Mouse (Mus musculus) hindbrain, embryonic 13.5 days (tissue): ENCODE data around the gene Rps5. TPM values are rescaled to one million over a fixed set of nuclear protein-coding genes. Genes with fewer than 3 reads are reported as not detected.
"Not testable (repeated sequence)": the region's sequence is repeated elsewhere in the genome, so short reads cannot be mapped to it uniquely, and the experiment has no call there.

Experiments
- ATAC-seq: fragments of 200-750 bp; cut with Nextera tagmentation; 2 replicates; pipeline ENCODE4 v1.8.0; 2017; ENCODE audit warnings: moderate TSS enrichment; ENCODE audit not compliant: low FRiP score
- H3K27ac ChIP-seq: fragments of 300-500 bp; sonication (generic); 2 replicates; pipeline ENCODE4 v1.5.1; 2015; ENCODE audit warnings: inconsistent platforms, mild to moderate bottlenecking, moderate library complexity
- H3K27me3 ChIP-seq: fragments of 300-500 bp; sonication (generic); 2 replicates; pipeline ENCODE4 v1.6.1; 2015; ENCODE audit warnings: mild to moderate bottlenecking, inconsistent platforms
- H3K36me3 ChIP-seq: fragments of 300-500 bp; sonication (generic); 2 replicates; pipeline ENCODE4 v1.6.1; 2015; ENCODE audit warnings: mild to moderate bottlenecking, inconsistent platforms
- H3K4me1 ChIP-seq: fragments of 300-500 bp; sonication (generic); replicated peaks from 2 replicates; pipeline ENCODE4 v1.6.1; 2015; ENCODE audit warnings: inconsistent platforms
- H3K4me2 ChIP-seq: fragments of 300-500 bp; sonication (generic); 2 replicates; pipeline ENCODE4 v1.6.1; 2015; ENCODE audit warnings: inconsistent platforms, mild to moderate bottlenecking, moderate library complexity
- H3K4me3 ChIP-seq: fragments of 300-500 bp; sonication (generic); 2 replicates; pipeline ENCODE4 v1.5.1; 2015; ENCODE audit warnings: mild to moderate bottlenecking, inconsistent platforms
- H3K9ac ChIP-seq: fragments of 300-500 bp; sonication (generic); 2 replicates; pipeline ENCODE4 v1.6.1; 2015; ENCODE audit warnings: mild to moderate bottlenecking, inconsistent platforms
- H3K9me3 ChIP-seq: fragments of 300-500 bp; sonication (generic); 2 replicates; pipeline ENCODE4 v1.6.1; 2016; ENCODE audit warnings: inconsistent platforms
- WGBS: fragments of 180-500 bp; shearing (Covaris S2); methylation state at CpG from one replicate; pipeline ENCODE4 v1.1.7; 2015; 5-methylcytosine and 5-hydroxymethylcytosine counted together
- polyA plus RNA-seq: library from polyadenylated mRNA; unstranded; fragments of >200 nt; fragmentation: Nextera tagmentation; extraction: Ambion mirVana; gene quantifications from 2 replicates; pipeline ENCODE4 v1.2.1, GENCODE M21; 2015

Rps5 gene
- polyA plus RNA-seq, 1 experiment from 2014 or later, result 661 TPM

DNA sequence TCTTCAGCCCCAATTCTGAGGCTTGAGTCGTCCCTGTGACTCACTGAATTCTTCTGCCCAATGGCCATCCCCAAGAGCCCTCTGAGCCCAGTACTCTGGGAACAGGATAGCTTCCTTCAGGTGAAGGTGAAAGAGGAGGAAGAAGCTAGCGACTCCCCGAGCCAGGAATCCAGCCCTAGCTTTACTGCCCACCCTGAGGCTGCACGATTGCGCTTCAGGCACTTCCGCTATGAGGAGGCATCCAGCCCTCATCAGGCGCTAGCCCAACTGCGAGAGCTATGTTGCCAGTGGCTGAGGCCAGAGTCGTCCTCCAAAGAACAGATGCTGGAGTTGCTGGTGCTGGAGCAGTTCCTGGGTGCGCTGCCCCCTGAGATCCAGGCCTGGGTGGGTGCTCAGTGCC lies 18.5 kb upstream of the Rps5 start:
- Histone ChIP-seq H3K27me3 (no peaks in the 10 kb centered on the region), H3K4me2 (no peak overlapping the region), H3K4me3 (no peak overlapping the region), H3K9me3 (no peaks in the 10 kb centered on the region), H3K27ac (no peak overlapping the region), H3K4me1 (peaks cover 10% of the 10 kb centered on the region), H3K36me3 (peaks cover 60% of the 10 kb centered on the region), H3K9ac (0 out of 2 replicates have a peak overlapping the region, but pooled peaks have one; percentile 39)
- 66% methylated on average over 10 of the region's 10 CpGs for WGBS
- no peak for ATAC-seq

DNA sequence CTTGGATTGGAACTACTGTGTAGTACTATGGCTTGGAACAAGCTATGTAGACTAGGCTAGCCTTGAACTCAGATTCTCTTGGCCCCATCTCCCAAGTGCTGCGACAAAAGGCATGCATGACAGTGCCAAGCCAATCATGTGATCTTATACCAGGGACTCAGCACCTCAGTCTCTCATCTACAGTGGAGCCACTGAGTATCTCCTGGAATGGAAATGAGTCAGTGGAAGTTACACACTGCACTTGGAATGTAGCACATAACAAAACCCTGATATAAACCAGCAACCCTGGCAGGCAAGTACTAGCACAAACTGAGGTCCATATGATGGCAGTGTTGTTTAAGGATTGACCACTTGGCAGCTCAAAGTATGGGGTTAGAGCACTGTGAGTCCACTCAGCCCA lies 16.9 kb upstream of the Rps5 start:
- ATAC-seq, result no peak
- Histone ChIP-seq H3K9ac (no peak overlapping the region), H3K27ac (no peak overlapping the region), H3K4me3 (no peak overlapping the region), H3K36me3 (peaks cover 66% of the 10 kb centered on the region), H3K27me3 (no peaks in the 10 kb centered on the region), H3K9me3 (no peaks in the 10 kb centered on the region), H3K4me1 (peaks cover 8% of the 10 kb centered on the region), H3K4me2 (no peak overlapping the region)
- 96% methylated on average over 1 of the region's 1 CpGs for WGBS

DNA sequence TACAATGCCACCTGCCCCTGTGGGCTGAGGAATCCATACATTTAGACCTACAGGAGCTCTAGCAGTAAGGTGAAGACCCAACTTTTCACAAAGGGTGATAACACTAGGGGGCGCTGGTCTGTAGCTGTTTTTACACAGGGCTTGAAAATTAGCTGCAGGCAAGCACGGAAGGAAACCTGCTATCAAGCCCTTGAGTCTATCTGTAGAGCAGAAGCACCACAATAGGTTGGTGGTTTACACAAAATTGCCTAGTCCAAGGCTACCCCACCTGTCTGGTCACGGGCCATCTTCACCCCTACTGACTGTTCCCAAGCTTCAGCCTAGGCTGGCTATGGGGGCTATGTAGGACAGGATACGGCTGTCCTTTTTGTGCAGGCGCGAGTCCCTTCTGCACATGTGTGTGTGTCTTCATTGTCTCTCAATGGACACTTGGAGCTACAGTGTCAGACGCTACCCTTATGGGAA lies 12.6 kb upstream of the Rps5 start:
- Histone ChIP-seq H3K9me3 (no peaks in the 10 kb centered on the region), H3K4me1 (peaks cover 11% of the 10 kb centered on the region), H3K27ac (peak overlapping the region; percentile 89), H3K36me3 (peaks cover 46% of the 10 kb centered on the region), H3K27me3 (no peaks in the 10 kb centered on the region), H3K9ac (peak overlapping the region; percentile 63; the same call in 1 of the 2 replicates), H3K4me3 (peak overlapping the region; percentile 43), H3K4me2 (peak overlapping the region; percentile 57)
- ATAC-seq, result peak; percentile 35
- 37% methylated on average over 7 of the region's 7 CpGs for WGBS

DNA sequence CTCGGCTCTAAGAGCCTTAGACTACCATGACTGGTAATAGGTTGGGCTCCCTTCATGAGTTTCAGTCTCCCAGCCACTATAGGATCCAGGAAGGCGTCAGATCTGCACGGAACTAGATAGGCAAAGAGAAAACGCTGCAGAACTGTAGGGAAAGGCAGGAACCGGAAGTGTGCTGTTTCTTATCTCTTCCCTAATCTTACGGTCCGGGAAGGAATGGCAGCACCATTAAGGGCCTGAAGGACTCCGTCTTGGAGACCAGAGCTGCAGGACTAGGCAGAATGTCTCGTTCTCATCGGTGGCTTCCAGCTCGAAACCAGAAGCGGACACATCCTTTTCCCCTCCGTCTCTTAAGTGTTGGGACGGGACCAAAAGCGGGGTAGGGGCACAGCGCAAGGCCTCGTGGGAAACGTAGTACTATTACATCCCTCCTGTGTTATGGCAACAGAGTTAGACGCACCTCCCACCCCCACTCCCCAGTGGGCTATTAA lies 11.9 kb upstream of the Rps5 start:
- peak overlapping the region; percentile 43 for H3K4me3 ChIP-seq
- H3K9ac ChIP-seq, result peak overlapping the region; percentile 63
- H3K9me3 ChIP-seq, result no peaks in the 10 kb centered on the region
- H3K27me3 ChIP-seq, result no peaks in the 10 kb centered on the region
- H3K4me2 ChIP-seq, result peak overlapping the region; percentile 57
- peaks cover 11% of the 10 kb centered on the region for H3K4me1 ChIP-seq
- 10% methylated on average over 19 of the region's 19 CpGs for WGBS
- peak; percentile 83 for ATAC-seq
- peaks cover 39% of the 10 kb centered on the region for H3K36me3 ChIP-seq
- peak overlapping the region; percentile 89 for H3K27ac ChIP-seq

DNA sequence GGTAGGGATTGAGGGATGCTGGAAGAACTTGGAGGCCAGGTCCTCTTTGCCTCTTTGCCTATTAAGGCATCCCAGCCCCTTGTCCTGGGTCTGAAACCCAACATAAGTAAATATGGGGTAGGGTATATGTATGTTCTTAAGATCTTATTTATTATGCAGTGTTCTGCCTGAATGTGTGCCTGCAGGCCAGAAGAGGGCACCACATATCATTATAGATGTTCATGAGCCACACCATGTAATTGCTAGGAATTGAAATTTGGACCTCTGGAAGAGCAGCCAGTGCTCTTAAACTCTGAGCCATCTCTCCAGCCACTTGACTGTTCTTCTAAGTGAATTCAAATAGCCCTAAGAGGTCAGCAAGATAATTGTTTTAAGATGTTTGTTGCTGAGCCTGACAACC lies 8.5 kb upstream of the Rps5 start:
- H3K4me3 ChIP-seq, result no peak overlapping the region
- peaks cover 11% of the 10 kb centered on the region for H3K4me1 ChIP-seq
- peaks cover 6% of the 10 kb centered on the region; the same call in 1 of the 2 replicates for H3K36me3 ChIP-seq
- no peaks in the 10 kb centered on the region for H3K27me3 ChIP-seq
- H3K27ac ChIP-seq, result no peak overlapping the region
- no peaks in the 10 kb centered on the region for H3K9me3 ChIP-seq
- no peak for ATAC-seq
- no peak overlapping the region for H3K4me2 ChIP-seq
- H3K9ac ChIP-seq, result no peak overlapping the region

DNA sequence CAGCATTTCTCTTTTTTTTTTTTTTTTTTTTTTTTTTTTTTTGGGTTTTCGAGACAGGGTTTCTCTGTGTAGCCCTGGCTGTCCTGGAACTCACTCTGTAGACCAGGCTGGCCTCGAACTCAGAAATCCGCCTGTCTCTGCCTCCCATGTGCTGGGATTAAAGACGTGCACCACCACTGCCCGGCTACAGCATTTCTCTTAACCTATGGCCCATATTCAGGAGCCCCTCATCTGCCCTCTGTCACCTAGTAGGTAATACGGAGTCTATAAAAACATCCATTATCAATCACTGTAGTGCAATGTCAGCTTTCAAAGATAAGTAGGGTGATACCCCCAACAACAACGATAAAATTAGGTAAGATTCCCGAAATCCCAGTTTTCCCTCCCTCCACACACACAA lies 1.6 kb upstream of the Rps5 start:
- WGBS, result 89% methylated on average over 7 of the region's 8 CpGs
- ATAC-seq, H3K27me3 ChIP-seq, H3K4me2 ChIP-seq, H3K4me3 ChIP-seq, H3K27ac ChIP-seq, H3K9ac ChIP-seq, H3K9me3 ChIP-seq: not testable (repeated sequence)
- peaks cover 16% of the 10 kb centered on the region for H3K4me1 ChIP-seq
- peaks cover 24% of the 10 kb centered on the region for H3K36me3 ChIP-seq

DNA sequence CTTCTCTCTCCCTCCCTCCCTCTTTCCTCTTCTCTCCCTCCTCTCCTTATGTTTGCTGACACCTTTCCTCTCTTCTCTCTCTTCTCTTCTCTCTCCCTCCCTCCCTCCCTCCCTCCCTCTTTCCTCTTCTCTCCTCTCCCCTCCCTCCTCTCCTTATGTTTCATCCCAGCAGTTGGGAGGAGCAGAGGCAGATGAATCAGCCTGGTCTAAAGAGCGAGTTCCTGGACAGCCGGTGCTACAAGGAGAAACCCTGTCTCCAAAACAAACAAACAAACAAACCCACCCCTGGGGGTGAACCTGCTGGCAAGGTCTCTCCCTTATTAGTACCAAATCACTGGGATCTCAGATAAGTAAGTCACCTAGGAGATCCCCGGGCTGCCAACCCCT lies 779 bp upstream of the Rps5 start:
- peak overlapping the region; percentile 78 for H3K4me2 ChIP-seq
- H3K36me3 ChIP-seq, result peaks cover 32% of the 10 kb centered on the region
- peak overlapping the region; percentile 87 for H3K9ac ChIP-seq
- peaks cover 17% of the 10 kb centered on the region for H3K27me3 ChIP-seq
- peak; percentile 12 for ATAC-seq
- peak overlapping the region; percentile 89 for H3K4me3 ChIP-seq
- H3K4me1 ChIP-seq, result peaks cover 16% of the 10 kb centered on the region
- 0% methylated on average over 3 of the region's 3 CpGs for WGBS
- H3K9me3 ChIP-seq, result no peaks in the 10 kb centered on the region
- peak overlapping the region; percentile 96 for H3K27ac ChIP-seq

DNA sequence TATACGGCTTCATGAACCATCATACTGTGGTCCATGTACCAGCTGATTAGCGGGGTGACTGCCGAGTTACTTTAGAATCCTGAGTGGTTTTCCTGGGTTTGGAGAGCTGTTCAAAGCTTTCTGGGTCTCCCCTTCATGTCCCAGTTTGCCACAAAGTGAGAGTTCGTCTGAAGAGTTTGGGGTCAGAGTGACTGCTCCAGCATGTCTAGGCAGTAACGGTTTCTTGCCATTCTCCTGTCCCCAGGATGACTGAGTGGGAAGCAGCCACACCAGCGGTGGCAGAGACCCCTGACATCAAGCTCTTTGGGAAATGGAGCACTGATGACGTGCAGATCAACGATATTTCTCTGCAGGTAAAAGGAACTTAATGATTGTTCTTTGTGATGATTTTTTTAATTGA lies 639 bp downstream of the Rps5 start:
- Histone ChIP-seq H3K36me3 (peaks cover 44% of the 10 kb centered on the region), H3K9ac (peak overlapping the region; percentile 81), H3K27me3 (peaks cover 31% of the 10 kb centered on the region), H3K4me3 (peak overlapping the region; percentile 89), H3K27ac (no peak overlapping the region), H3K4me2 (peak overlapping the region; percentile 98), H3K4me1 (peaks cover 19% of the 10 kb centered on the region), H3K9me3 (no peaks in the 10 kb centered on the region)
- ATAC-seq, result no peak; the same call in 1 of the 2 replicates
- WGBS, result 4% methylated on average over 8 of the region's 8 CpGs

DNA sequence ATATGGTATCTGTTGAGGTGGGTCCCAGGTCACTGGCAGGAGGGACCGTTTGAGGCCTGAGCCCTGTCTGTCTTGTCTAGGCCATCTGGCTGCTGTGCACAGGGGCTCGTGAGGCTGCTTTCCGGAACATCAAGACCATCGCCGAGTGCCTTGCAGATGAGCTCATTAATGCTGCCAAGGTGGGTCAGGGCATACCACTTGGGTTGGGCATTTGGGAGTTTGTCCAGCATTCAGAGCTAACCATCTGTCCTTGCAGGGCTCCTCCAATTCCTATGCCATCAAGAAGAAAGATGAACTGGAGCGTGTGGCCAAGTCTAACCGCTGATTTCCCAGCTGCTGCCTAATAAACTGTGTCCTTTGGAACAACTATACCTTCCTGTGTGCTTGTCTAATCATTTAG lies 4.2 kb downstream of the Rps5 start:
- no peak overlapping the region for H3K4me3 ChIP-seq
- H3K36me3 ChIP-seq, result peaks cover 51% of the 10 kb centered on the region
- H3K9me3 ChIP-seq, result no peaks in the 10 kb centered on the region
- no peak for ATAC-seq
- H3K4me2 ChIP-seq, result no peak overlapping the region
- peaks cover 22% of the 10 kb centered on the region for H3K4me1 ChIP-seq
- H3K9ac ChIP-seq, result no peak overlapping the region
- H3K27me3 ChIP-seq, result peaks cover 47% of the 10 kb centered on the region
- H3K27ac ChIP-seq, result no peak overlapping the region
- WGBS, result 78% methylated on average over 7 of the region's 7 CpGs

DNA sequence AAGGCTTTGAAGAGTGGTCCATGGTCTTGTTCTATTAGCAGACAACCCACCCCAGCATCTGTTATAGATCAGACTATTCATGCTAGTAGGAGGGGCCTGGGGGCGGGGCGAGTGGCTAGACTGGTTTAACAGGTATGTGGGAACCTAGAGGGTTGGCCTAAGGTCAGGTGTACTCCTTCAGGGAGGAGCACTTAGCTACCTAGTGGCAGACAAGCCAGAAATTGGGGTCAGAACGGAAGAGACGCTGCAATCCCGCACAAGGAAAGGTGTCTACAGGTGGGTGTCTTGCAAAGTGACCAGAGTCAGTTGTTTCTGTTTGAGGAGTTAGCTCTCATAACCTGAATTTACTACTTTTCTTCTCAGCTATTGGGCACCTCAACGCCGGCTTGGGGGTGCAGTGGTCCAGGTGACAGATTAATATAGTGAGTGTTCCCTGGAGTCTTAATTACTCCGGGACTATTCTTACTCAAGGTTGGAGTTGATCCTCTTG lies 5.1 kb downstream of the Rps5 start, which contains the start of gene Rnf225:
Gene Rnf225 (plus strand): TSS at position 226 of the 490 bp plus-strand sequence.
- Histone ChIP-seq H3K27me3 (peaks cover 47% of the 10 kb centered on the region), H3K4me3 (peak within 1 kb of the TSS; percentile 32), H3K4me1 (peaks cover 22% of the 10 kb centered on the region), H3K9me3 (no peaks in the 10 kb centered on the region), H3K36me3 (peaks cover 51% of the 10 kb centered on the region), H3K9ac (peak within 1 kb of the TSS; percentile 65), H3K4me2 (peak within 1 kb of the TSS; percentile 48), H3K27ac (no peak within 1 kb of the TSS)
- WGBS, result 30% methylated on average over 8 of the region's 8 CpGs
- no peak for ATAC-seq

DNA sequence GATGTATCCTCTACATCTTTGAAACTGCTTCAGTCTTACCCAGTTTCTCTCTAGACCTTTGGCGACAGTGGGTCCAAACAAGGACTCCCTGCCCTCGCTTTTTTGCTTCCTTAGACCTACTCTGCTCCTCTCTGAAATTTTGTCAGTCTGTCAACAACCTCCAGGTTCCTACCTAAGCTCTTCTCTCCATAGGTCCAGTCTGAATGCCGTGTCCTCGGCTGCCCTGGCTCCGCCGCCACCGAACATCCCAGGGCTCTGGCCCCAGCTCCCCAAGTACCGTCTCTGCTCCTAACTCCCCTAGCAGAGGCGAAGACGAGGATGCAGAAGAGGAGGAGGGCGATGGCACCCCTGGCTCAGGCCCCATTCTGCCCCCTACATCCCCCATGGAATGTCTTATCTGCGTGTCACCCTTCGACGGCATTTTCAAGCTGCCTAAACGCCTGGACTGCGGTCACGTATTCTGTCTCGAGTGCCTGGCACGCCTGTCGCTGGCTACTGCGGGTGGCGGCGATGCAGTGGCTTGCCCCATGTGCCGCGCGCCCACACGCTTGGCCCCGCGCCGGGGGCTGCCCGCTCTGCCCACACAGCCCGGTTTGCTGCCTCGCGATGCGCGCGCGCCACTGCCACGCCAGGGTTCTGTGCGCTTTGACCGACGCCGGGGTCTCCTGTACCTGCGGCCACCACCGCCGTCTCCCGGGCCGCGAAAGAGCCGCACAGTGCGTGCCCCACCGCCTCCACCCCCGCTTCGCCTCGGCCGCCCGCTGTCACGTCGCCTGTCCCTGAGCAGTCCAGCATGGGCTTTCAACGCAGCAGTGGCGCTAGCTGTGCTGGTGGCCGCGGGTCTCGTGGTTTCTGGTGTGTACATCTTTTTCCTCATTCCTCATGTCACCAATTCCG lies 5.9 kb downstream of the Rps5 start:
- H3K4me2 ChIP-seq, result peak overlapping the region; percentile 48
- peaks cover 51% of the 10 kb centered on the region for H3K36me3 ChIP-seq
- ATAC-seq, result peak; percentile 47; the same call in 1 of the 2 replicates
- H3K4me3 ChIP-seq, result peak overlapping the region; percentile 32
- WGBS, result 5% methylated on average over 65 of the region's 65 CpGs
- peaks cover 47% of the 10 kb centered on the region for H3K27me3 ChIP-seq
- H3K9me3 ChIP-seq, result no peaks in the 10 kb centered on the region
- peak overlapping the region; percentile 65 for H3K9ac ChIP-seq
- H3K27ac ChIP-seq, result no peak overlapping the region
- peaks cover 18% of the 10 kb centered on the region for H3K4me1 ChIP-seq

DNA sequence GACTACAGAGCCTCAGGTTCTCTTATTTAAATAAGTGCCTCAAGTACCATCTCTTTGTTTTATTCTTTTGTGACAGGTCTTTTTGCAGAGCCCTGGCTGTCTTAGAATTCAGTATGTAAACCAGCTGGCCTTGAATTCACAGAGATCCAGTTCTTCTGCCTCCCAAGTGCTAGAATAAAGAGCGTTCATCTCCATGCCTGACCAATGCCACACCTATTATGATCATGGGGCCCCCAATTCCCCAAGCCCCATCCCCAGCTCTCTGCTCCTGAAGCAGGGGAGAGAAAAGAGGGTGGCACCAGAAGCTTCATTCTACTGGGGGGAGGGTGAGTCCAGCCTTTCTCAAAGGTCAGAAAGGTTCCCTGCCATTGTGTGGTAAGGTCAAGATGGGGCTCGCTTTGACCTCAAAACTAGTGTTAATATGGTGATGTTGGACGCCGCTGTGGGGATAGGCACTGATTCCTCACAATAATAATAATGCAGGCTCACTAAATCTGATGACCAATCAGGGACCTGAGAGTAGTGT lies 11.6 kb downstream of the Rps5 start:
- H3K4me1 ChIP-seq, result no peaks in the 10 kb centered on the region
- no peak overlapping the region for H3K27ac ChIP-seq
- H3K9me3 ChIP-seq, result no peaks in the 10 kb centered on the region
- no peak overlapping the region for H3K4me3 ChIP-seq
- H3K36me3 ChIP-seq, result peaks cover 8% of the 10 kb centered on the region; the same call in 1 of the 2 replicates
- H3K4me2 ChIP-seq, result no peak overlapping the region
- no peak overlapping the region for H3K9ac ChIP-seq
- no peak for ATAC-seq
- 47% methylated on average over 4 of the region's 4 CpGs for WGBS
- peaks cover 7% of the 10 kb centered on the region for H3K27me3 ChIP-seq
